Mouse (Mus musculus) right cerebral cortex, postnatal 36 days (tissue): Measurements from ENCODE around the gene Adgrg5.

Experiments
- DNase-seq, 2 experiments: peaks; one replicate each; pipeline ENCODE4 v3.0.0; 2022; ENCODE audit warnings: low spot score in 2 of 2, mixed read lengths in 1 of 2

Adgrg5 gene

GRCm38 (mm10) chr8:94917352-94917751 is 6.1 kb upstream of the Adgrg5 start:
- peak; percentile 73 to 77 for DNase-seq

GRCm38 (mm10) chr8:94917851-94918495 is 5.5 kb upstream of the Adgrg5 start, which contains the start of gene Ccdc102a:
Gene Ccdc102a (minus strand): TSS chr8:94918098.
- DNase-seq = no peak

GRCm38 (mm10) chr8:94919256-94919655 is 4.2 kb upstream of the Adgrg5 start:
- DNase-seq = no peak

GRCm38 (mm10) chr8:94922176-94922575 is 1.3 kb upstream of the Adgrg5 start:
- DNase-seq = no peak

GRCm38 (mm10) chr8:94922602-94923001 is 892 bp upstream of the Adgrg5 start:
- no peak for DNase-seq

- DNase-seq = no peak
Observed at GRCm38 (mm10) chr8:94928227-94928626, 4.7 kb downstream of the Adgrg5 start.

GRCm38 (mm10) chr8:94933918-94934317 is 10.4 kb downstream of the Adgrg5 start:
- DNase-seq = no peak

- DNase-seq = no peak
Observed at GRCm38 (mm10) chr8:94935172-94935571, 11.7 kb downstream of the Adgrg5 start.

GRCm38 (mm10) chr8:94942566-94942965 is 19.1 kb downstream of the Adgrg5 start:
- no peak for DNase-seq

GRCm38 (mm10) chr8:94945185-94945584 is 21.7 kb downstream of the Adgrg5 start:
- peak; percentile 77 to 79 for DNase-seq

GRCm38 (mm10) chr8:94948421-94948820 is 24.9 kb downstream of the Adgrg5 start:
- no peak for DNase-seq

GRCm38 (mm10) chr8:94949010-94949409 is 25.5 kb downstream of the Adgrg5 start:
- DNase-seq = no peak

GRCm38 (mm10) chr8:94950046-94950445 is 26.6 kb downstream of the Adgrg5 start:
- DNase-seq = peak; percentile 66 to 67

- no peak for DNase-seq
Observed at GRCm38 (mm10) chr8:94950458-94950857, 27.0 kb downstream of the Adgrg5 start.

- no peak for DNase-seq
Observed at GRCm38 (mm10) chr8:94952086-94952485, 28.6 kb downstream of the Adgrg5 start.

GRCm38 (mm10) chr8:94953624-94954367 is 30.3 kb downstream of the Adgrg5 start:
- no peak for DNase-seq

GRCm38 (mm10) chr8:94954368-94954737 is 30.9 kb downstream of the Adgrg5 start:
- DNase-seq = no peak

- DNase-seq = no peak
Observed at GRCm38 (mm10) chr8:94954921-94955758, 31.6 kb downstream of the Adgrg5 start.

GRCm38 (mm10) chr8:94956078-94956574 is 32.6 kb downstream of the Adgrg5 start:
- DNase-seq = no peak

- no peak for DNase-seq
Observed at GRCm38 (mm10) chr8:94962201-94962600, 38.7 kb downstream of the Adgrg5 start.

GRCm38 (mm10) chr8:94964828-94965227 is 41.3 kb downstream of the Adgrg5 start:
- no peak for DNase-seq

- DNase-seq = no peak
Observed at GRCm38 (mm10) chr8:94966578-94966977, 43.1 kb downstream of the Adgrg5 start.
